Mouse (Mus musculus) kidney, postnatal 0 days (tissue): ENCODE measurements around the gene Qsox2. TPM values are rescaled to one million over a fixed set of nuclear protein-coding genes. Genes with fewer than 3 reads are reported as not detected.

Source experiments
- ATAC-seq: fragments of 200-750 bp; cut with Nextera tagmentation; replicated peaks from 2 replicates; pipeline ENCODE4 v1.8.0; 2017; ENCODE audit warnings: low read depth, moderate number of reproducible peaks, moderate TSS enrichment, moderate library complexity; ENCODE audit not compliant: low FRiP score
- DNase-seq: peaks from one replicate; pipeline ENCODE4 v3.0.0-alpha.2; 2016; ENCODE audit warnings: low spot score
- H3K27ac ChIP-seq: fragments of 300-500 bp; sonication (generic); 2 replicates; pipeline ENCODE4 v1.5.1; 2014; ENCODE audit warnings: mild to moderate bottlenecking
- H3K27me3 ChIP-seq: fragments of 300-500 bp; sonication (generic); 2 replicates; pipeline ENCODE4 v1.6.1; 2014; ENCODE audit warnings: low read length, mixed read lengths; ENCODE audit not compliant: insufficient read depth
- H3K36me3 ChIP-seq: fragments of 300-500 bp; sonication (generic); 2 replicates; pipeline ENCODE4 v1.6.1; 2014; ENCODE audit warnings: low read length, mixed read lengths; ENCODE audit not compliant: insufficient read depth
- H3K4me1 ChIP-seq: fragments of 300-500 bp; sonication (generic); replicated peaks from 2 replicates; pipeline ENCODE4 v1.6.1; 2014; ENCODE audit warnings: antibody characterized with exemption, low read length, mixed read lengths; ENCODE audit not compliant: insufficient read depth
- H3K4me2 ChIP-seq: fragments of 300-500 bp; sonication (generic); 2 replicates; pipeline ENCODE4 v1.6.1; 2014; ENCODE audit warnings: mild to moderate bottlenecking, low read length, moderate library complexity, mixed read lengths
- H3K4me3 ChIP-seq: fragments of 300-500 bp; sonication (generic); replicated peaks from 2 replicates; pipeline ENCODE4 v1.5.1; 2014; ENCODE audit warnings: low read depth, low read length
- H3K9ac ChIP-seq: fragments of 300-500 bp; sonication (generic); 2 replicates; pipeline ENCODE4 v1.6.1; 2014; ENCODE audit warnings: low read depth, low read length
- H3K9me3 ChIP-seq: fragments of 300-500 bp; sonication (generic); replicated peaks from 2 replicates; pipeline ENCODE4 v1.6.1; 2016; ENCODE audit warnings: low read length, inconsistent platforms, mixed read lengths
- CTCF ChIP-seq: IDR thresholded peaks from 2 replicates; pipeline ENCODE4 v1.5.1; 2016; ENCODE audit warnings: antibody characterized with exemption, low read depth, mild to moderate bottlenecking, moderate library complexity
- WGBS: fragments of 180-500 bp; shearing (Covaris S2); extraction: QIAGEN DNeasy Blood & Tissue Kit; methylation state at CpG from one replicate; pipeline ENCODE4 v1.1.7; 2014; 5-methylcytosine and 5-hydroxymethylcytosine counted together
- polyA plus RNA-seq: library from polyadenylated mRNA; unstranded; fragments of >200 nt; fragmentation: Nextera tagmentation; extraction: Ambion mirVana; gene quantifications from 2 replicates; pipeline ENCODE4 v1.2.1, GENCODE M21; 2015

The Qsox2 gene
- polyA plus RNA-seq, 1 experiment from 2014 or later = 11.3 TPM

DNA sequence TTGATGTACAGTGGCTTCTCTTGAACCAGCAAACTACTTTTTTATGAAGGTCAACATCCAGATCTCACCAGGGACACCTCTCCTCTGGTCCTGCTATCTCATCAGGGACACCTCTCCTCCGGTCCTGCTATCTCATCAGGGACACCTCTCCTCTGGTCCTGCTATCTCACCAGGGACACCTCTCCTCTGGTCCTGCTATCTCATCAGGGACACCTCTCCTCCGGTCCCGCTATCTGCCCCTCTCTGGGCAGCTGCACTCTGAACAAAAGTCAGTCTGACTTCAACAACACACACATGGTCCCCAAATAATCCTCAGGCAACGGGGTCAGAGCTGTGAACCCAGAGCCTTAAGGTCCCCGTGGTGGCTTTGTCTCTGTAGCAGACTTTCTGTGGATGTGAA lies 60.6 kb downstream of the Qsox2 start:
- Histone ChIP-seq H3K9ac (no peak overlapping the region), H3K27me3 (no peaks in the 10 kb centered on the region), H3K27ac (no peak overlapping the region), H3K36me3 (no peaks in the 10 kb centered on the region), H3K4me3 (no peak overlapping the region), H3K4me2 (no peak overlapping the region), H3K9me3 (no peaks in the 10 kb centered on the region), H3K4me1 (no peaks in the 10 kb centered on the region)
- ATAC-seq = no peak
- 72% methylated on average over 5 of the region's 5 CpGs for WGBS
- TF ChIP-seq CTCF = no peak
- no peak for DNase-seq

GRCm38 (mm10) chr2:26175191-26175590 lies 62.1 kb downstream of the Qsox2 start:
- ATAC-seq = peak; percentile 52
- TF ChIP-seq CTCF = no peak
- Histone ChIP-seq H3K4me1 (no peaks in the 10 kb centered on the region), H3K27ac (no peak overlapping the region), H3K27me3 (no peaks in the 10 kb centered on the region), H3K4me2 (no peak overlapping the region), H3K4me3 (no peak overlapping the region), H3K9ac (no peak overlapping the region), H3K36me3 (no peaks in the 10 kb centered on the region), H3K9me3 (no peaks in the 10 kb centered on the region)
- 4% methylated on average over 4 of the region's 4 CpGs for WGBS
- DNase-seq = peak; percentile 43

DNA sequence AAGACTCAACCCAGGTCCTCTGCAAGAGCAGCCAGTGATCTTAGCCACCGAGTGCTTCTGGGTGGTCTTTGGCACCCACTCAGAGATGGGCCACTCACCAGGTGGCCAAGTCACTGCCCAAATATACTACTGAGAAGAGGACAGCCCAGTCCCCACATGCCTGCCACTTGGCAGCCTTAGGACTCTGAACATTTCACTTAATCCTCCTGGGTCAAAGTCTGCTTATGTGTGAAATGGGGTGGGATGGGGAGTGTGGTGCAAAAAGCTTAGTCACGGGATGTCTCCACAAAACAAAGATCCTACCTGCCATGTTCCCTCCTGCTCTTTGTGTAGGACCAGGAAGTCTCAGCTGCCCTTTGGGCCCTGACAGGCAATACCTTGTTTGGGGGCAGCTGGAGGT lies 65.2 kb downstream of the Qsox2 start:
- no peaks in the 10 kb centered on the region for H3K36me3 ChIP-seq
- WGBS = 76% methylated on average over 2 of the region's 2 CpGs
- H3K4me2 ChIP-seq = no peak overlapping the region
- ATAC-seq (no peak), DNase-seq (no peak)
- H3K9ac ChIP-seq = no peak overlapping the region
- H3K27me3 ChIP-seq = no peaks in the 10 kb centered on the region
- H3K4me3 ChIP-seq = no peak overlapping the region
- H3K9me3 ChIP-seq = no peaks in the 10 kb centered on the region
- TF ChIP-seq CTCF = no peak
- H3K27ac ChIP-seq = no peak overlapping the region
- no peaks in the 10 kb centered on the region for H3K4me1 ChIP-seq

GRCm38 (mm10) chr2:26170376-26170775 lies 66.9 kb downstream of the Qsox2 start:
- DNase-seq (no peak), ATAC-seq (no peak)
- 64% methylated on average over 2 of the region's 2 CpGs for WGBS
- no peak overlapping the region for H3K4me2 ChIP-seq
- H3K9me3 ChIP-seq = no peaks in the 10 kb centered on the region
- TF ChIP-seq CTCF = no peak
- H3K4me1 ChIP-seq = no peaks in the 10 kb centered on the region
- no peak overlapping the region for H3K4me3 ChIP-seq
- H3K27me3 ChIP-seq = no peaks in the 10 kb centered on the region
- no peaks in the 10 kb centered on the region for H3K36me3 ChIP-seq
- no peak overlapping the region for H3K9ac ChIP-seq
- no peak overlapping the region for H3K27ac ChIP-seq

GRCm38 (mm10) chr2:26168843-26169579 lies 68.3 kb downstream of the Qsox2 start:
- Histone ChIP-seq H3K9me3 (no peaks in the 10 kb centered on the region), H3K27me3 (no peaks in the 10 kb centered on the region), H3K4me3 (no peak overlapping the region), H3K36me3 (no peaks in the 10 kb centered on the region), H3K27ac (no peak overlapping the region), H3K4me2 (no peak overlapping the region), H3K4me1 (no peaks in the 10 kb centered on the region), H3K9ac (no peak overlapping the region)
- ATAC-seq (peak; percentile 49; the same call in 1 of the 2 replicates), DNase-seq (peak; percentile 76)
- 16% methylated on average over 11 of the region's 11 CpGs for WGBS
- TF ChIP-seq CTCF = no peak

- no peak overlapping the region for H3K4me2 ChIP-seq
- ATAC-seq = no peak
- H3K27ac ChIP-seq = no peak overlapping the region
- no peak for DNase-seq
- TF ChIP-seq CTCF = no peak
- H3K9ac ChIP-seq = no peak overlapping the region
- no peak overlapping the region for H3K4me3 ChIP-seq
- H3K4me1 ChIP-seq = no peaks in the 10 kb centered on the region
- H3K9me3 ChIP-seq = no peaks in the 10 kb centered on the region
- WGBS = 79% methylated on average over 3 of the region's 3 CpGs
- H3K27me3 ChIP-seq = no peaks in the 10 kb centered on the region
- no peaks in the 10 kb centered on the region for H3K36me3 ChIP-seq
Measured at GRCm38 (mm10) chr2:26166890-26167289, 70.4 kb downstream of the Qsox2 start.

Other genes with a start within 250 kb of the Qsox2 start
- 77.2 and 82.3 TPM in 2 replicates for gene Ubac1, start 215.8 kb downstream of the Qsox2 start, polyA plus RNA-seq
- gene Nacc2, start 114.3 kb downstream of the Qsox2 start, polyA plus RNA-seq = 11.3 and 12.2 TPM in 2 replicates
- not detected in 2 replicates for gene Lhx3, start 29.2 kb downstream of the Qsox2 start, polyA plus RNA-seq
- gene Ccdc187, start 57.0 kb upstream of the Qsox2 start, polyA plus RNA-seq = 0.04 TPM in 1 of 2 replicates, not detected in the other
- gene Gpsm1, start 78.0 kb upstream of the Qsox2 start, polyA plus RNA-seq = 21.3 and 23.1 TPM in 2 replicates
- 24.2 and 25.8 TPM in 2 replicates for gene Dnlz, start 114.6 kb upstream of the Qsox2 start, polyA plus RNA-seq
- gene Card9, start 123.4 kb upstream of the Qsox2 start, polyA plus RNA-seq = 1.1 TPM in 2 replicates
- gene Snapc4, start 143.1 kb upstream of the Qsox2 start, polyA plus RNA-seq = 12.9 and 14.6 TPM in 2 replicates
- gene Entr1, start 151.8 kb upstream of the Qsox2 start, polyA plus RNA-seq = 88.0 and 94.9 TPM in 2 replicates
- gene Pmpca, start 151.8 kb upstream of the Qsox2 start, polyA plus RNA-seq = 74.3 and 80.9 TPM in 2 replicates
- gene Inpp5e, start 171.7 kb upstream of the Qsox2 start, polyA plus RNA-seq = 18.6 and 18.9 TPM in 2 replicates
- gene Sec16a, start 207.7 kb upstream of the Qsox2 start, polyA plus RNA-seq = 16.4 and 16.6 TPM in 2 replicates